Mouse (Mus musculus) layer of hippocampus, adult 2 months (tissue): ENCODE results near the gene Slfn2. TPM values are rescaled to one million over a fixed set of nuclear protein-coding genes. Genes with fewer than 3 reads are reported as not detected.

Experiments
- DNase-seq, 2 experiments: peaks; one replicate each; pipeline ENCODE4 v3.0.0; 2022; ENCODE audit warnings: low spot score in 2 of 2
- H3K27ac ChIP-seq: fragments of 200-600 bp; 2 replicates; pipeline ENCODE4 v1.8.1; 2022
- H3K4me3 ChIP-seq: fragments of 200-600 bp; 2 replicates; pipeline ENCODE4 v1.8.1; 2022; ENCODE audit warnings: mild to moderate bottlenecking
- CTCF ChIP-seq: fragments of 200-600 bp; conservative IDR thresholded peaks from 2 replicates; pipeline ENCODE4 v1.8.1; 2022; ENCODE audit warnings: antibody characterized with exemption, mild to moderate bottlenecking, moderate library complexity
- total RNA-seq, 2 experiments: library from RNA; stranded (reverse); gene quantifications; 2 replicates each; pipeline ENCODE4 v1.2.3; 2021

The Slfn2 gene
- total RNA-seq, 2 experiments from 2014 or later = 0.44 to 0.56 TPM

- Histone ChIP-seq H3K27ac (no peak overlapping the region), H3K4me3 (no peak overlapping the region)
- DNase-seq = no peak
- TF ChIP-seq CTCF = no peak
These were observed 3.1 kb upstream of the Slfn2 start for GRCm38 (mm10) chr11:83061806-83062205.

- no peak for DNase-seq
- Histone ChIP-seq H3K27ac (no peak overlapping the region), H3K4me3 (no peak overlapping the region)
- no peak for TF ChIP-seq CTCF
These were observed 1.8 kb upstream of the Slfn2 start for GRCm38 (mm10) chr11:83063126-83063525.

GRCm38 (mm10) chr11:83063941-83064349, 967 bp upstream of the Slfn2 start:
- no peak for DNase-seq
- Histone ChIP-seq H3K27ac (no peak overlapping the region), H3K4me3 (no peak overlapping the region)
- no peak for TF ChIP-seq CTCF

- no peak for TF ChIP-seq CTCF
- DNase-seq = no peak
- no peak overlapping the region for H3K27ac ChIP-seq
- H3K4me3 ChIP-seq = no peak overlapping the region
These were observed 781 bp downstream of the Slfn2 start for GRCm38 (mm10) chr11:83065441-83066344.

- TF ChIP-seq CTCF = no peak
- no peak overlapping the region for H3K27ac ChIP-seq
- DNase-seq = no peak
- no peak overlapping the region for H3K4me3 ChIP-seq
These were observed 2.0 kb downstream of the Slfn2 start for GRCm38 (mm10) chr11:83066640-83067531.

GRCm38 (mm10) chr11:83067982-83068694, 3.2 kb downstream of the Slfn2 start:
- TF ChIP-seq CTCF = peak; percentile 41
- DNase-seq = no peak
- H3K4me3 ChIP-seq = no peak overlapping the region
- H3K27ac ChIP-seq = no peak overlapping the region

- DNase-seq = no peak
- Histone ChIP-seq H3K4me3 (no peak overlapping the region), H3K27ac (no peak overlapping the region)
- no peak for TF ChIP-seq CTCF
These were observed 5.5 kb downstream of the Slfn2 start for GRCm38 (mm10) chr11:83070321-83070970.

- Histone ChIP-seq H3K4me3 (no peak overlapping the region), H3K27ac (peak overlapping the region; percentile 69)
- no peak for TF ChIP-seq CTCF
- peak in 1 of 2 experiments; percentile 17 for DNase-seq
These were observed 13.0 kb downstream of the Slfn2 start for GRCm38 (mm10) chr11:83077714-83078422.

- no peak overlapping the region for H3K4me3 ChIP-seq
- H3K27ac ChIP-seq = peak overlapping the region; percentile 51
- no peak for TF ChIP-seq CTCF
- DNase-seq = no peak
These were observed 13.7 kb downstream of the Slfn2 start for GRCm38 (mm10) chr11:83078423-83079140.

- TF ChIP-seq CTCF = no peak
- Histone ChIP-seq H3K27ac (no peak overlapping the region), H3K4me3 (no peak overlapping the region)
- no peak for DNase-seq
These were observed 14.7 kb downstream of the Slfn2 start for GRCm38 (mm10) chr11:83079487-83080199.
